ENCODE assay signal across 8 mouse cellular contexts in genomic region chr10:80322811-80323211, GRCm38 (mm10). TPM values are rescaled to one million over a fixed set of nuclear protein-coding genes. Genes with fewer than 3 reads are reported as not detected.
A peak's percentile ranks its signal among the peaks of the same experiment; 100 is the strongest.
DNase-seq lines count a peak whose midpoint lies in the region; ATAC-seq and TF ChIP-seq lines count a peak whose summit lies in the region.

No protein-coding gene starts in this region.

- intact Hi-C loops in gastrocnemius, postnatal 36 days (cut with DNase I) = no loop called here

- H3K4me1 ChIP-seq in bone marrow, adult 2 months (ENCODE audit: control insufficient read depth, insufficient read depth, low read length) = peaks cover 8% of the 10 kb centered on the region
- peaks cover 29% of the 10 kb centered on the region for H3K4me1 ChIP-seq in heart, embryonic 13.5 days
- peaks cover 53% of the 10 kb centered on the region for H3K4me1 ChIP-seq in limb, embryonic 10.5 days
- peaks cover 18% of the 10 kb centered on the region for H3K4me1 ChIP-seq in midbrain, embryonic 16.5 days (ENCODE audit: control insufficient read depth, insufficient read depth, low read length)

- no peak for ATAC-seq in heart, embryonic 13.5 days (ENCODE audit: extremely low read depth, insufficient number of reproducible peaks, low FRiP score, low TSS enrichment)
- no peak; the same call in 1 of the 2 replicates for ATAC-seq in midbrain, embryonic 16.5 days

- no peak for TF ChIP-seq CTCF in layer of hippocampus, adult 2 months (conservative IDR thresholded peaks at IDR 0.05)
- TF ChIP-seq CTCF in bone marrow, adult 2 months (IDR thresholded peaks at IDR 0.05; ENCODE audit: control insufficient read depth, insufficient read depth, low read length) = no peak

- H3K27ac ChIP-seq in layer of hippocampus, adult 2 months = peak overlapping the region; percentile 54; the same call in 1 of the 2 replicates
- H3K27ac ChIP-seq in bone marrow, adult 2 months (ENCODE audit: control insufficient read depth, insufficient read depth, low read depth, low read length, poor library complexity) = no peak overlapping the region
- H3K27ac ChIP-seq in heart, embryonic 13.5 days (replicated peaks) = no peak overlapping the region; the same call in 1 of the 2 replicates
- H3K27ac ChIP-seq in limb, embryonic 10.5 days = peak overlapping the region; percentile 84
- H3K27ac ChIP-seq in midbrain, embryonic 16.5 days (ENCODE audit: low read length) = no peak overlapping the region

- peak; percentile 26; the same call in 1 of the 2 replicates for TF ChIP-seq POLR2A in bone marrow, adult 2 months (IDR thresholded peaks at IDR 0.05; ENCODE audit: borderline replicate concordance, control insufficient read depth, low read depth, low read length)

- H3K4me2 ChIP-seq in heart, embryonic 13.5 days = peak overlapping the region; percentile 94
- peak overlapping the region; percentile 76 for H3K4me2 ChIP-seq in midbrain, embryonic 16.5 days (ENCODE audit: low read length)

- peak overlapping the region; percentile 62 for H3K4me3 ChIP-seq in layer of hippocampus, adult 2 months
- peak overlapping the region; percentile 82 for H3K4me3 ChIP-seq in bone marrow, adult 2 months (replicated peaks; ENCODE audit: control insufficient read depth, low read depth, low read length)
- peak overlapping the region; percentile 65 for H3K4me3 ChIP-seq in heart, embryonic 13.5 days
- H3K4me3 ChIP-seq in limb, embryonic 10.5 days = peak overlapping the region; percentile 69
- H3K4me3 ChIP-seq in midbrain, embryonic 16.5 days (ENCODE audit: low read depth, low read length) = peak overlapping the region; percentile 43

- peaks cover 14% of the 10 kb centered on the region for H3K36me3 ChIP-seq in heart, embryonic 13.5 days
- peaks cover 16% of the 10 kb centered on the region for H3K36me3 ChIP-seq in limb, embryonic 10.5 days
- peaks cover 4% of the 10 kb centered on the region; the same call in 1 of the 2 replicates for H3K36me3 ChIP-seq in midbrain, embryonic 16.5 days (ENCODE audit: control insufficient read depth, insufficient read depth, low read length)

- peak overlapping the region; percentile 79 for H3K9ac ChIP-seq in heart, embryonic 13.5 days
- peak overlapping the region; percentile 62 for H3K9ac ChIP-seq in midbrain, embryonic 16.5 days (ENCODE audit: low read depth, low read length)

- no peaks in the 10 kb centered on the region for H3K9me3 ChIP-seq in heart, embryonic 13.5 days
- H3K9me3 ChIP-seq in limb, embryonic 10.5 days (replicated peaks) = no peaks in the 10 kb centered on the region
- no peaks in the 10 kb centered on the region for H3K9me3 ChIP-seq in midbrain, embryonic 16.5 days (replicated peaks; ENCODE audit: control insufficient read depth, low read length, poor library complexity, severe bottlenecking)

- no peak for DNase-seq in layer of hippocampus, adult 2 months (ENCODE audit: low spot score in 2 of 2)
- DNase-seq in layer of hippocampus, postnatal 36 days = no peak
- DNase-seq in limb, embryonic 10.5 days (ENCODE audit: low spot score) = peak; percentile 66
- DNase-seq in gastrocnemius, postnatal 36 days = no peak
- no peak for DNase-seq in urinary bladder, postnatal 14 days (ENCODE audit: low spot score)

- H3K27me3 ChIP-seq in heart, embryonic 13.5 days (replicated peaks) = peaks cover 48% of the 10 kb centered on the region
- H3K27me3 ChIP-seq in limb, embryonic 10.5 days (ENCODE audit: low read depth, poor library complexity, severe bottlenecking) = peaks cover 55% of the 10 kb centered on the region
- H3K27me3 ChIP-seq in midbrain, embryonic 16.5 days (ENCODE audit: control insufficient read depth, insufficient read depth, low read depth, low read length) = no peaks in the 10 kb centered on the region

- under 1% methylated on average over 28 of the region's 28 CpGs for WGBS in bone marrow, adult 2 months
- WGBS in heart, embryonic 13.5 days = 4% methylated on average over 28 of the region's 28 CpGs
- WGBS in limb, embryonic 10.5 days = 8% methylated on average over 28 of the region's 28 CpGs
- WGBS in midbrain, embryonic 16.5 days = 5% methylated on average over 28 of the region's 28 CpGs

RNA-seq across cellular contexts. Expression of gene 2310011J03Rik, which starts 2.5 kb away (rescaled TPM):
- 10 to 100 TPM; 23.5 to 25.7 TPM for total RNA-seq in layer of hippocampus, adult 2 months (2021)
- total RNA-seq in layer of hippocampus, postnatal 36 days (2021) = 10 to 100 TPM; 22.4 to 23.0 TPM
- 40.8 and 52.1 TPM in 2 replicates for polyA plus RNA-seq in bone marrow, adult 2 months (2011; ENCODE audit: insufficient read depth, insufficient read length, low replicate concordance, missing spikeins)
- 36.0 and 36.6 TPM in 2 replicates for polyA plus RNA-seq in heart, embryonic 13.5 days (2015; fragmentation: Nextera tagmentation; extraction: Ambion mirVana)
- 58.2 and 60.9 TPM in 2 replicates for polyA plus RNA-seq in limb, embryonic 10.5 days (2016; fragmentation: Nextera tagmentation; extraction: Ambion mirVana)
- polyA plus RNA-seq in midbrain, embryonic 16.5 days (2015; fragmentation: Nextera tagmentation; extraction: Ambion mirVana) = 21.9 and 26.7 TPM in 2 replicates
- 1 to 10 TPM; 5.5 to 6.2 TPM for total RNA-seq in gastrocnemius, postnatal 36 days (2021)

RNA-seq across cellular contexts. Expression of gene Pcsk4, which starts 6.5 kb away (rescaled TPM):
- total RNA-seq in layer of hippocampus, adult 2 months (2021) = 1 to 10 TPM; 2.8 to 3.2 TPM
- total RNA-seq in layer of hippocampus, postnatal 36 days (2021) = 1 to 10 TPM; 2.2 to 2.6 TPM
- polyA plus RNA-seq in bone marrow, adult 2 months (2011; ENCODE audit: insufficient read depth, insufficient read length, low replicate concordance, missing spikeins) = 1.4 TPM in 1 of 2 replicates, not detected in the other
- 1.8 and 2.1 TPM in 2 replicates for polyA plus RNA-seq in heart, embryonic 13.5 days (2015; fragmentation: Nextera tagmentation; extraction: Ambion mirVana)
- polyA plus RNA-seq in limb, embryonic 10.5 days (2016; fragmentation: Nextera tagmentation; extraction: Ambion mirVana) = 6.1 and 6.3 TPM in 2 replicates
- 5.6 and 6.5 TPM in 2 replicates for polyA plus RNA-seq in midbrain, embryonic 16.5 days (2015; fragmentation: Nextera tagmentation; extraction: Ambion mirVana)
- 1 to 10 TPM; 1.1 to 2.0 TPM for total RNA-seq in gastrocnemius, postnatal 36 days (2021)

RNA-seq across cellular contexts. Expression of gene Reep6, which starts 6.9 kb away (rescaled TPM):
- total RNA-seq in layer of hippocampus, adult 2 months (2021) = 10 to 100 TPM in 1 of 2 experiments, 1 to 10 TPM in 1; 9.6 to 11.0 TPM
- 10 to 100 TPM in 1 of 2 experiments, 1 to 10 TPM in 1; 8.6 to 10.3 TPM for total RNA-seq in layer of hippocampus, postnatal 36 days (2021)
- 4.2 and 6.5 TPM in 2 replicates for polyA plus RNA-seq in bone marrow, adult 2 months (2011; ENCODE audit: insufficient read depth, insufficient read length, low replicate concordance, missing spikeins)
- polyA plus RNA-seq in heart, embryonic 13.5 days (2015; fragmentation: Nextera tagmentation; extraction: Ambion mirVana) = 2.6 and 4.4 TPM in 2 replicates
- polyA plus RNA-seq in limb, embryonic 10.5 days (2016; fragmentation: Nextera tagmentation; extraction: Ambion mirVana) = 5.4 and 6.6 TPM in 2 replicates
- polyA plus RNA-seq in midbrain, embryonic 16.5 days (2015; fragmentation: Nextera tagmentation; extraction: Ambion mirVana) = 6.0 and 8.6 TPM in 2 replicates
- total RNA-seq in gastrocnemius, postnatal 36 days (2021) = 1 to 10 TPM; 1.3 to 1.5 TPM

RNA-seq across cellular contexts. Expression of gene Adamtsl5, which starts 25.4 kb away (rescaled TPM):
- 1 to 10 TPM; 4.7 to 7.2 TPM for total RNA-seq in layer of hippocampus, adult 2 months (2021)
- total RNA-seq in layer of hippocampus, postnatal 36 days (2021) = 1 to 10 TPM; 4.9 to 5.2 TPM
- 3.0 and 8.6 TPM in 2 replicates for polyA plus RNA-seq in bone marrow, adult 2 months (2011; ENCODE audit: insufficient read depth, insufficient read length, low replicate concordance, missing spikeins)
- 6.5 and 8.3 TPM in 2 replicates for polyA plus RNA-seq in heart, embryonic 13.5 days (2015; fragmentation: Nextera tagmentation; extraction: Ambion mirVana)
- polyA plus RNA-seq in limb, embryonic 10.5 days (2016; fragmentation: Nextera tagmentation; extraction: Ambion mirVana) = 0.39 and 0.48 TPM in 2 replicates
- 0.38 and 0.40 TPM in 2 replicates for polyA plus RNA-seq in midbrain, embryonic 16.5 days (2015; fragmentation: Nextera tagmentation; extraction: Ambion mirVana)
- total RNA-seq in gastrocnemius, postnatal 36 days (2021) = 10 to 100 TPM; 27.4 to 38.1 TPM

RNA-seq across cellular contexts. Expression of gene Apc2, which starts 27.0 kb away (rescaled TPM):
- total RNA-seq in layer of hippocampus, adult 2 months (2021) = 100 to 1,000 TPM in 1 of 2 experiments, 10 to 100 TPM in 1; 98.3 to 110 TPM
- 10 to 100 TPM; 98.3 to 98.4 TPM for total RNA-seq in layer of hippocampus, postnatal 36 days (2021)
- 0.17 TPM in 1 of 2 replicates, not detected in the other for polyA plus RNA-seq in bone marrow, adult 2 months (2011; ENCODE audit: insufficient read depth, insufficient read length, low replicate concordance, missing spikeins)
- 0.90 and 0.94 TPM in 2 replicates for polyA plus RNA-seq in heart, embryonic 13.5 days (2015; fragmentation: Nextera tagmentation; extraction: Ambion mirVana)
- 0.90 and 2.9 TPM in 2 replicates for polyA plus RNA-seq in limb, embryonic 10.5 days (2016; fragmentation: Nextera tagmentation; extraction: Ambion mirVana)
- 172 and 205 TPM in 2 replicates for polyA plus RNA-seq in midbrain, embryonic 16.5 days (2015; fragmentation: Nextera tagmentation; extraction: Ambion mirVana)
- under 1 TPM; 0.54 to 0.57 TPM for total RNA-seq in gastrocnemius, postnatal 36 days (2021)

Comparison
In these comparisons a context has a peak if more than half of its experiments do, and no peak if none do; other contexts are left out.
1. H3K27ac ChIP-seq: peak in layer of hippocampus, adult 2 months (single experiment) and limb, embryonic 10.5 days (single experiment); none in bone marrow, adult 2 months (single experiment), heart, embryonic 13.5 days (single experiment) and midbrain, embryonic 16.5 days (single experiment).
2. Peak in every context shown above with its lines, with median percentiles within 50 percentile points of each other: H3K4me3 ChIP-seq.